Mouse (Mus musculus): ENCODE measurements around the gene Zcchc24.

DNA sequence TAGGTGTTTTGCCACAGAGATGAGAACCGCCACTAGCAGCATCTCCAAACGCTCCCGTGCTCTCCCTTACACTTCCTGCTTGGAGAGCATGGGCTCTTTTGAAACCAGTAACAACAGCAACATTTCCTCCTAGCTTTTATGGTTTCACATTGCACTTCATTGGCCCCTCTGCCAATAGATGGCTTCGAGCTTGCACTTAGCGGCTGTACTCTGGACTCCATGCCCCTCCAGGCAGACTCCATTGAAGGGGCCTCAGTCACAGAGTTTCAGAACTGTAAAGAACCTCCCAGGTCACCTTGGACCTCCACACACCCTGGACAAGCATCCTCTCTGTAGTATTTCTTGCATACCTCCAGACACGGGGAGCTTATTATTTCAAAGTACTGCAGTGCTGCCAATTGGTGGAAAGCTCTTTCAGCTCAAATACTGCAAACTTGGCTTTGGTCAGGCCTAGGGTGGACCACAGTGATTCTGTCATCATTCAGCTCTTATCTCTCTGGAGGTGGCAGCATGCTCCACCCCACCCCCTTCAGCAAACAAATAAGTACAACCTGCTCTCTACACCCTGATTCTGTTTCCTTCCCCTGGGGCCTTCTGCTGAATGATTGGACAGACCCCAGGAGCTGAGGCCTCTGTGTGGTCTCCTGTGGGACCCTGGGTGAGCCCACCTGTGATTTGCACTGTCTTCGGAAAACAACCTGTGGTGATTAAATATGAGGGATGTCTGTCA is 82.5 kb downstream of the Zcchc24 start:
- no peak for TF ChIP-seq CTCF (conservative IDR thresholded peaks at IDR 0.05; ENCODE audit: insufficient read depth, insufficient read length, low read depth, low read length)
- TF ChIP-seq POLR2A (IDR thresholded peaks at IDR 0.05; ENCODE audit: low read depth, low read length): no peak

Measured in kidney, adult 2 months (tissue).